Mouse (Mus musculus) heart, embryonic 12.5 days (tissue): ENCODE measurements around the gene 1600012H06Rik. TPM values are rescaled to one million over a fixed set of nuclear protein-coding genes. Genes with fewer than 3 reads are reported as not detected.
"Not testable (repeated sequence)": the region's sequence is repeated elsewhere in the genome, so short reads cannot be mapped to it uniquely, and the experiment has no call there.

Source experiments
- ATAC-seq: fragments of 200-750 bp; cut with Nextera tagmentation; 2 replicates; pipeline ENCODE4 v1.8.0; 2017; ENCODE audit warnings: moderate TSS enrichment, moderate library complexity; ENCODE audit not compliant: insufficient number of reproducible peaks, low FRiP score
- H3K27ac ChIP-seq: fragments of 300-500 bp; sonication (generic); 2 replicates; pipeline ENCODE4 v1.5.1; 2016; ENCODE audit warnings: mild to moderate bottlenecking, moderate library complexity; ENCODE audit not compliant: poor library complexity, severe bottlenecking
- H3K27me3 ChIP-seq: fragments of 300-500 bp; sonication (generic); replicated peaks from 2 replicates; pipeline ENCODE4 v1.6.1; 2016; ENCODE audit warnings: mild to moderate bottlenecking, moderate library complexity
- H3K36me3 ChIP-seq: fragments of 300-500 bp; sonication (generic); 2 replicates; pipeline ENCODE4 v1.6.1; 2016; ENCODE audit warnings: mild to moderate bottlenecking, moderate library complexity
- H3K4me1 ChIP-seq: fragments of 300-500 bp; sonication (generic); replicated peaks from 2 replicates; pipeline ENCODE4 v1.6.1; 2016; ENCODE audit warnings: mild to moderate bottlenecking
- H3K4me2 ChIP-seq: fragments of 300-500 bp; sonication (generic); 2 replicates; pipeline ENCODE4 v1.6.1; 2016; ENCODE audit warnings: mild to moderate bottlenecking, moderate library complexity
- H3K4me3 ChIP-seq: fragments of 300-500 bp; sonication (generic); 2 replicates; pipeline ENCODE4 v1.5.1; 2016; ENCODE audit warnings: mild to moderate bottlenecking
- H3K9ac ChIP-seq: fragments of 300-500 bp; sonication (generic); 2 replicates; pipeline ENCODE4 v1.6.1; 2016; ENCODE audit warnings: mild to moderate bottlenecking, moderate library complexity
- H3K9me3 ChIP-seq: fragments of 300-500 bp; sonication (generic); replicated peaks from 2 replicates; pipeline ENCODE4 v1.6.1; 2016; ENCODE audit warnings: mild to moderate bottlenecking, moderate library complexity
- WGBS: fragments of 180-500 bp; shearing (Covaris S2); methylation state at CpG from one replicate; pipeline ENCODE4 v1.1.7; 2016; 5-methylcytosine and 5-hydroxymethylcytosine counted together
- polyA plus RNA-seq: library from polyadenylated mRNA; unstranded; fragments of >200 nt; fragmentation: Nextera tagmentation; extraction: Ambion mirVana; gene quantifications from 2 replicates; pipeline ENCODE4 v1.2.1, GENCODE M21; 2016

The 1600012H06Rik gene
- polyA plus RNA-seq, 1 experiment from 2014 or later = 37.1 TPM

DNA sequence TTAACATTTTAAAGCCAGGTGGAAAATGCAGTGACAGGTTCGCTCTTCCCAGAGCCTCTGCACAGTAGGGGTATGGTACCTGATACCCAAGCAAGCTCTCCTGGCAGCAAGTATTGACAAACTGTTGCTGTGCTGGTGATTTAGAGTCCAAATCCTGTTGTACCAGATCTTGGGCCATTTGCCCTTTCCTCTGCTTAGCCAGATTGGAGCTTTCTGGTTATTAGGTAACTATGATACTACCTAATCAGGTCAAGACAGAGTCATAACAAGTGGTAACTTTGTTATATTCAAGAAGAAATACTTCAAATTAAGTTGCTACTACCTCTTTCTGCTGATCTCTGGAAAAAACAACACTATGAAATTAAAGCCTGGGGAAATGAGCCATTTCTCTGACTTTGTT is 1.6 kb downstream of the 1600012H06Rik start:
- ATAC-seq = no peak
- peaks cover 23% of the 10 kb centered on the region for H3K36me3 ChIP-seq
- H3K9ac ChIP-seq = no peak overlapping the region
- H3K27ac ChIP-seq = no peak overlapping the region
- peaks cover 16% of the 10 kb centered on the region for H3K4me1 ChIP-seq
- no peaks in the 10 kb centered on the region for H3K27me3 ChIP-seq
- no peaks in the 10 kb centered on the region for H3K9me3 ChIP-seq
- WGBS = 89% methylated on average over 1 of the region's 1 CpGs
- peak overlapping the region; percentile 41 for H3K4me2 ChIP-seq
- H3K4me3 ChIP-seq = 0 out of 2 replicates have a peak overlapping the region, but pooled peaks have one; percentile 18

DNA sequence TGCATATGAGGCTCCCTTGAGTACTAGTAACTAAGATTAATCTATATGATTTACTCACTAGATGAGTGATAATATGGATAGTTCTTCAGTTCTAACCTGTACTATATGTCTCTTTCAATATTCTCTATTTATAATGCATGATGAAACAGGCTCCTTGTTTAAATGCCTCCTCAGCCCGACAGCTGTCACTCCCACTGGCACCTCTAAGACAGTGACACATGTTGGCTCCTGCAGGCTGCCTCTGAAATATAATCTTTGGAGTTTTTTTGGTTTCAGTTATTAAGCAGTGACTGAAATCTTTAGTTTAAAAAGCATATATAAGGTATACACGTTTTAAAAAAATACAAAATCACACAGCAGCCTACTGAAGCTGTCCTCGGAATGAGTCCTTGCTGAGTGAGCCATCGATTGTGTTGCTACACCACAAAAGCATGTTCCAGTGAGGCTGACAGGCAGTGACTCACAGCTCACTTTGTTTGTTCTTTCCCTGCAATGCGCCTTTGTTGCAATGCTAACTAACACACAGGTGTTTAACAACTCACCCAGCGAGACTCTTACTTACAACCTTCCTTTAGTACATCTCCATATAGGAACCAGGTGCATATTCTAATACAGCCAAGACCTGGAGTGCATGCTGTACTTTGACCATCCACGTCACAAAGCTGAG is 6.3 kb downstream of the 1600012H06Rik start:
- ATAC-seq = no peak
- Histone ChIP-seq H3K27me3 (no peaks in the 10 kb centered on the region), H3K9me3 (no peaks in the 10 kb centered on the region), H3K36me3 (peaks cover 62% of the 10 kb centered on the region), H3K4me2 (no peak overlapping the region), H3K27ac (no peak overlapping the region), H3K4me1 (peaks cover 7% of the 10 kb centered on the region), H3K9ac (no peak overlapping the region), H3K4me3 (no peak overlapping the region)
- WGBS = 86% methylated on average over 7 of the region's 7 CpGs

DNA sequence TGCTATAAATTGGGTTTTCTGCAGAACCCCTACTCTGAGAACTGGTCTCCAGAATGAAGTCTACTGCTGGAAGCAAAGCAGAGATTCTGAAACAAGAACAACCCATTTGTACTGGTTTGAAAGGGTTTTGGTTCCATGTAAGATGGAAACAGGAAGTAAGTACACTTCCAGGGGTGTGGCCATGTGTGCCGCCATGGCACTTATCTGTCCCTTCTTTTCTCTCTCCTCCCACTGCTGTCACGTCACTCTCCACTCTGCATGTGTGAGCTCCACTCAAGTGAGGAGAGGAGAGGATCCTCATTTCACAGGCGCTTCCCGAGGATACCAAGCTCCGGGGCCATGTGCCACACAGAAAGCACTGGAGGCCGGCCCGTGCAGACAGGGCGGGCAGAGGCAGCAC is 10.5 kb downstream of the 1600012H06Rik start:
- Histone ChIP-seq H3K4me3 (no peak overlapping the region), H3K9ac (no peak overlapping the region), H3K9me3 (no peaks in the 10 kb centered on the region), H3K4me2 (no peak overlapping the region), H3K27ac (no peak overlapping the region), H3K27me3 (no peaks in the 10 kb centered on the region), H3K4me1 (no peaks in the 10 kb centered on the region), H3K36me3 (peaks cover 50% of the 10 kb centered on the region)
- WGBS = 71% methylated on average over 8 of the region's 8 CpGs
- no peak for ATAC-seq

DNA sequence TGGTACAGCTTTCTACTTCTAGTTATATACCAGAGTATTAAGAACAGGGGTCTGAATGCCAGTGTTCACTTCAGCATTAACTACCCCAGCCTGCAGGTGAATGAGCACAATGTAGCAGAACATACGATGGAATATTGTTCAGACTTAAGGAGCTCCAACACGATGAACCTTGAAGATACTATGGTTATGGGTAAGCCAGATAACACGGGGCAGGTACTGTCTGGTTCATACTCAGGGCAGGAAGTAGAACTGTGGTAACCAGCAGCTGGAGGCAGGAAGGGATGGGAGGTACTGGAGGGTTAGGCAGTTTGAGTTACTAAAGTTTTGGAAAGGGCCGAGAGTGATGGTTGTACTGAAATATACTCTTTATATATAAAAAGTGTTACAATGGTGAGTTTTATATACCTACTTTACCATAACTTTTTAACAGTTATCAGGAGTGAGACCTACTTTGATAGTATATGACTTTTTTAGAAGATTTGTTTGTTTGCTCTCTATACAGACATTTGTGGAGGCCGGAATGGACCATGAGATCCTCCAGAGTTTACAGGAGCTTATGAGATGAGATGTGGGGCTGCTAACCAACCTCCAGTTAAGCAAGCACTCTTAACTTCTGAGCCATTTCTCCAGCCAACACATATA is 15.8 kb downstream of the 1600012H06Rik start:
- Histone ChIP-seq H3K4me2 (no peak overlapping the region), H3K27ac (no peak overlapping the region), H3K4me1 (peaks cover 8% of the 10 kb centered on the region), H3K4me3 (no peak overlapping the region), H3K9me3 (no peaks in the 10 kb centered on the region), H3K27me3 (no peaks in the 10 kb centered on the region), H3K36me3 (peaks cover 9% of the 10 kb centered on the region), H3K9ac (no peak overlapping the region)
- 84% methylated on average over 5 of the region's 5 CpGs for WGBS
- no peak for ATAC-seq

DNA sequence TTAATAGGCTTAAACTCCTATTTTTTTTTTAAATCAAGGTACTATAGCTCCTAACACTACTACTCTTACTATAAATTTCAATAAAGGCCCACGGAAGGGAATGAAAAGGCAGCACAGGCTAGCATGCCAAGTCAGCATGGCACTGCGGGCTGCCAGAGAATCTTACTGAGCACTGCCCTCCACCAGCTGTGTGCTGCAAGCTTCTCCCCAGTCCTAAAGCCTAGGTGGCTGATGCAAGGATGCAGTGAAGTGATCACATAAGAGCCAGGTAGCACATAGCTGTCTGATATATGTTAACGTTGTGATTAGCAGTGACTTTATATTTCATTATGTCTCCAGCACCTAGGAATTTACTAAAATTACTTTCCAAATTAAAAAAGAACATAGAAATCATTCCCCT is 17.0 kb downstream of the 1600012H06Rik start:
- no peak for ATAC-seq
- H3K4me1 ChIP-seq = peaks cover 8% of the 10 kb centered on the region
- peaks cover 3% of the 10 kb centered on the region; the same call in 1 of the 2 replicates for H3K36me3 ChIP-seq
- WGBS = 32% methylated on average over 3 of the region's 3 CpGs
- peak overlapping the region; percentile 74 for H3K4me2 ChIP-seq
- H3K9me3 ChIP-seq = no peaks in the 10 kb centered on the region
- peak overlapping the region; percentile 65 for H3K9ac ChIP-seq
- H3K4me3 ChIP-seq = peak overlapping the region; percentile 44
- no peaks in the 10 kb centered on the region for H3K27me3 ChIP-seq
- H3K27ac ChIP-seq = no peak overlapping the region

DNA sequence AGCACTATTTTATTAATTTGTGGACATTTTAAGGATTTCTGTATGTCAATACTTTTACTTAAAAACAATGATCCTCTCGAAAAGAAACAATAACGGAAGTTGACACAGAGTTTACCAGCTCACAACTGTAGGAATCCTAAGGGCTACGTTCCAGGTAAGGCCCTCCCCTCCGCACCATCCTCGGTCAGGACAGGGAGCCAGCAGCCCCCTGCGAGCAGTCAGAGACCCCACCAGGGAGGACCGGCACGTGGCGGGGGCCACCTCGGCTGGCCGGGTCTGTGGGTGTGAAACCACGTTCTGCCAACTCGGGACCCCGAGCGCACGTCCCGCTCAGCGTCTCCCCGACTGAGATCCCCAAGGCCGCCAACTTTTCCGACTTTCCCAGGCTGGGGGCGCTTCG is 17.5 kb downstream of the 1600012H06Rik start:
- Histone ChIP-seq H3K4me3 (peak overlapping the region; percentile 81), H3K9me3 (no peaks in the 10 kb centered on the region), H3K36me3 (peaks cover 3% of the 10 kb centered on the region; the same call in 1 of the 2 replicates), H3K4me2 (peak overlapping the region; percentile 95), H3K9ac (peak overlapping the region; percentile 91), H3K4me1 (peaks cover 8% of the 10 kb centered on the region), H3K27me3 (no peaks in the 10 kb centered on the region), H3K27ac (peak overlapping the region; percentile 78; the same call in 1 of the 2 replicates)
- under 1% methylated on average over 21 of the region's 23 CpGs for WGBS
- peak; percentile 6 for ATAC-seq

DNA sequence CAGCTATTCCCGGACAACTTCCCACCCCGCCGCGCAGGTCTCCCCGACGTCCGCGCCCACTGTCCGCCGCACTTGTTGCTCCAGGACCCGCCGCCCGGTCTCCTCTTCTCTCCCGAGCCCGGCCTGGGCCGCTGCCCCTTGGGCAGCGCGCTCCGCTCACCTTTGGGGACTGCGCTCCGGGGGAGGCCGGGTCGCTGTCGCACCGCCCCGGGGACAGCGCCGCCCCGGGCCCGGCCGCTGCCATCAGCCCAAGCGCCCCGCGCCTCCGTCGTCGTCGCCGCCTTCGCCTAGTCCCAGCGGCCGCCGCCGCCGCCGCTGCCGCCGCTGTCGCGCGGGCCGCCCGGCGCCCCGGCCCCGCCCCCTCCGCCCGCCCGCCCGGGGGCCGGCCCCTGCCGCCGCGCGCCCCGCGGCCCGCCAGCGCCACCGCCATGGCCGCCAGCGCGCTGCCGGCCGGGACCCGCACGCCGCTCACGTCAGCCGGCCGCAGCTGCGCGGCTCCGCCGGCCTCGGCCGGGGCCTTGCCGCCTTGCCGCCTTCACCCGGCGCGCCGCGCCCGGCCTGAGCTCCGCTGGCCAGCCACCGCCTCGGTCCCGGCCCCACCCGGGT is 18.1 kb downstream of the 1600012H06Rik start, which contains the start of gene Phf10:
TSS of gene Phf10 (minus strand) at position 323 of the 606 bp plus-strand sequence.
- not testable (repeated sequence) for H3K9me3 ChIP-seq, H3K4me1 ChIP-seq, H3K27me3 ChIP-seq, H3K36me3 ChIP-seq
- peak within 1 kb of the TSS; percentile 81 for H3K4me3 ChIP-seq
- peak within 1 kb of the TSS; percentile 95 for H3K4me2 ChIP-seq
- WGBS = 2% methylated on average over 46 of the region's 100 CpGs
- ATAC-seq = peak; percentile 88
- H3K27ac ChIP-seq = peak within 1 kb of the TSS; percentile 78
- H3K9ac ChIP-seq = peak within 1 kb of the TSS; percentile 91

DNA sequence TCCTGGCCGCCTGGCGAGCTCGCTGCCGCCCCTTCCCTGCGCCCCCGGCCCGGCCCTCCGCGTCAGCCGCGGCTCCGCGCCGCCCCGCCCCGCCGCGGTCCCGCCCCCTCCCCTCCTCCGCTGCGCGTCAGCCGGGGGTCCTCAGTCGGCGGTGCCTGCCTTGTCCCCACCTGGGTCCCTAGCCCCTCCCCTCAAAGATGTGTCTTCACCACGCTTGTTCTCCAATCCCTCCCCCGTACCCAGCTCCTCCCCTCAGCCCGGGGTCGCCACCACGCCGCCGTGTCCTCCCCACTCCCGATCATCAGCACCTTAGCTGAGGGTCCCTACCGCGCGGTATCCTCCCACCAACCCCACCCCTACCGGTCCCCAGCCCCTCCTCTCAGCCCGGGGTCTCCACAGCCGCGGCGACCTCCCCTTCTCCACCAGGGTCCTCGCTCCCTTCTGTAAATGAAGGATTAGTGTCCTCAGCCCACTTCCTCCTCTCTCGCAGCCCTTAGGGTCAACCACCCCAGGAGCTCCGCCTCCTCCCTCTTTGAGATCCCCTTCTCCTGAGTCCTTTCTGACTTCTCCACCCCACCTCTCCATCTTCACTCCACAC is 18.7 kb downstream of the 1600012H06Rik start:
- not testable (repeated sequence) for H3K9me3 ChIP-seq, H3K9ac ChIP-seq, H3K27me3 ChIP-seq, H3K36me3 ChIP-seq, H3K4me3 ChIP-seq, H3K27ac ChIP-seq, H3K4me2 ChIP-seq, H3K4me1 ChIP-seq
- ATAC-seq = peak; percentile 88
- no CpG with 5 or more reads among the region's 44 CpGs for WGBS

DNA sequence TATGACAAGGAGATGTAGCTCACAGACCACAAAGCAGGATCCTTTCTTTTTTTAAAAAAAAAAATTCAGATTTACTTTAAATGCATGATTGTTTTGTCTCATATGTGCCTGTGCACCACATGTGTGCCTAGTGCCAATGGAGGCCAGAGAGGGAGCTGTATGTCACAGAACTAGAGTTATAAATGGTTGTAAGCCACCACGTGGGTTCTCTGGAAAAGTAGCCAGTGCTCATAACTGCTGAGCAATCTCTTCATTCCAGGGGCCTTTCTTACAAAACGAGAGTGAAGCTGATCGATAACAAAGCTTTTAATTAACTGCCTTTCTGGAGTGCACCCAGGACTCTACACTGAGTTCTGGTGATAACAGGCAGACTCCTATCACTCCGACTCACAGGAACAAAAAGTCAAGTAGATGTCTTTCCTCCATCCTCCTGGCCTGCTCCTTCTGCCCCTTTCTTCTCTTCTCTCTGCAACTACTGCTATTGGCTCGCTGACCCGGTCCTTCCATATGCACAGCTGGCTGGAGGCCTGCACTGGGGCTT is 25.5 kb downstream of the 1600012H06Rik start:
- ATAC-seq, H3K4me3 ChIP-seq, H3K4me2 ChIP-seq, H3K9ac ChIP-seq, H3K9me3 ChIP-seq, H3K27me3 ChIP-seq, H3K27ac ChIP-seq, H3K36me3 ChIP-seq, H3K4me1 ChIP-seq: not testable (repeated sequence)
- WGBS = no CpG with 5 or more reads among the region's 6 CpGs

DNA sequence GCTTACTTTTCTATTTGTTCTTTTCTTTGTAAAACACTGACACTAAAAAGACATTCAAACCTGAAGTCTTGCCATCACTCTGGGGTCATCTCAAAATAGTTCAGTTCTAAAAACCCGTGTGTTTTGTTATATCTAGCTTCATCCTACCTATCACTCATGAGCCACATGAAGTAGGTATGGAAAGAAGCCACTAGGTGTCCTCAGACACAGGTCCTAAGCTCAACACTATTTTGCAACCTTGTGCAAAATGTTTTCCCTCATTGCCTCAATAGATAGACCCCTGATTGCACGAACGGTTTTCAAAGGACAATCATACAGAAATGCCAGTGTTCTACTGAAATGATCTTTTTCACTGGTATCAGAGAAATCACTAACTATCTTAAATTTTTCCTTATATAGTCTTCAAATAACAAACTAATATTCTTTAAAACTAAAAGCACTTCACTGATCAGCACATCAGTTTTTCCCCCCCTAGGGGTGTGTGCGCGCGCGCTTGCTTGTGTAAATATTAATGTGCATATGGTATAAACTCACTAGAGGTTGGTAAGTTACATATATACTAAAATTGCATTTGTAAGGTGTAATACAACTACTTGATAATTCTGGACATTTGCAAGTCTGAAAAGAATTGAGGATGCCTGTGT is 34.9 kb downstream of the 1600012H06Rik start:
- not testable (repeated sequence) for ATAC-seq, H3K4me3 ChIP-seq, H3K36me3 ChIP-seq, H3K27me3 ChIP-seq, H3K27ac ChIP-seq, H3K4me2 ChIP-seq, H3K4me1 ChIP-seq, H3K9me3 ChIP-seq, H3K9ac ChIP-seq
- 2% methylated on average over 4 of the region's 7 CpGs for WGBS
